Mouse (Mus musculus) embryo, embryonic 11 days (tissue): ENCODE data around the gene Hexim1.

Experiments
- DNase-seq: peaks from one replicate; pipeline ENCODE4 v3.0.0-alpha.2; 2015

The Hexim1 gene

DNA sequence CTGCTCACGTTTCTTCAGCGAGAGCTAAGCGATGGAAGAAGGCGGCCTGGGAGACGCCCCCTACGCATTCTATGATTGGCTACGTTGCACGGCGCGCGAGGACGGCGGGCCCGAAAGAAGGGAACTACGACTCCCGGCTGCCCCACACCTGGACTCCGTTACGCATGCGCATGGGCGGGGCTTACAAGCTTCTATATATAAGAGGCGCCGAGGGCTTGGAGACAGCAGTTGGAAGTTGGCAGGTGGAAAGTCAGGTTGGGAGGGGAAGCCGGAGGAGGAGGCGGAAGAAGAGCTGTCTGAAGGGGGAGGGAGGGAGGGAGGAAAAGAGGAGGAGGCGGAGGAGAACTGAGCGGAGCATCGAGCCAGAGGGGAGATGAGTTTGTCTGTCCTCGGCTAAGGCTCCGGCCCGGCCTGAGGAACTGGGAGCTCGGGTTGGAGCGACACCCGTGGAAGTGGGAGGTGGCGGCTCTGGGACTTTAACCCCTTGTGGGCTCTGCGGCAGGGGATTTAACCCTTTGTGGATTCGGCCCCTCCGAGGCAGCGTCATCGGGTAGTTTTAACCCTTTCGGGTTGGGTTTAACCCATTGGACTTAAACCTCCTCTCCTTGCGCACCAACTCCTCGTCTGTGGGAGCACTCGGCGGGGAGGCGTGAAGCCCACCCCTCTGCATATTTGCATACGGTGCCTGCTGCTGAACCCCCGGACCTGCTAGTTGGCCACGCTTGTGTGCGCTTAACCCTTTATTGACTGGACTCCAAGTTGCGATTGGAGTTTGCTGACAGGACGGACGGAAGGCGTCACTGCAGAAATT lies at the start of gene Hexim1:
Gene Hexim1, plus strand, starts transcription at position 224 of the 811 bp plus-strand sequence.
- DNase-seq = peak; percentile 100

DNA sequence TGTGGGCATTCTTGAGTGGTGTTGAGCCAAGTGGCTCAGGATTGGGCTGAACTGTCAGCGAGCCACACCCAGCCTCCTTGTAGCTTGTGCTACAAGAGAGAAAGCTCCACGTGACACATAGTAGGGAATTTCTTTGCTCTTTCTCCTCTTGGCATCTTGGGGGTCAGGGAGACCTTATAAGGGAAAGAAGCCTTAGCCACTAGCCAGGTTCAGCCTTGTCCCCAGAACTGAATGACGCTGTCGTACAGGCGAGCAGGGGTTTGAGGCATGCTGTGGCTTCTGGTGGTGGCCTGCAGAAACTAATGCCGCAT lies 49.0 kb upstream of the Hexim1 start:
- no peak for DNase-seq

DNA sequence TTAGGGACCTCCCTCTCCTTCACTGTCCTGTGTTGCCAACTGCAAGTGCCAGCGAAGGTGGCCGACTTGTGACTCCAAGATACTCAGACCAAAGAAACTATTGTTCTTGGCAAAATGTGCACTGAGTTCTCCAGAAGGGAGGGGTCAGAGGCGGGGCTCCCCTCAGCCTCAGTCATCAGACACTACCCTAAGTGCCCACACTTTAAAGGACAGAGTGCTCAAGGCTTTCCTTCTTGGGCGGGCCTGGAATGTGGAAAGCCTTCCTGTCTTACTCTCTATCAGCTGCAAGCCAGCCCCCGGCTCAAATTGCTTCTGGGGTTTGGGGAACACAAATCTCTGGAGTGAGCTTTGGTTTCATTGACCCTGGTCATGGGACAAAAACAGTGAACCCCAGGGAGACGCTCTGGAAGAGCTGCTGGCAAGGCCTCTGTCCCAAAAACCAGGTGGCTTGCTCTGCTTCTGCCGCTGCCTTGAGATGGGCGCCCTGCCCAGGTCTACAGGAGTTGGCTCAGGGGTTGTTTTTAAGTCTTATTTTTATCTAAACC lies 48.5 kb upstream of the Hexim1 start:
- DNase-seq = no peak

DNA sequence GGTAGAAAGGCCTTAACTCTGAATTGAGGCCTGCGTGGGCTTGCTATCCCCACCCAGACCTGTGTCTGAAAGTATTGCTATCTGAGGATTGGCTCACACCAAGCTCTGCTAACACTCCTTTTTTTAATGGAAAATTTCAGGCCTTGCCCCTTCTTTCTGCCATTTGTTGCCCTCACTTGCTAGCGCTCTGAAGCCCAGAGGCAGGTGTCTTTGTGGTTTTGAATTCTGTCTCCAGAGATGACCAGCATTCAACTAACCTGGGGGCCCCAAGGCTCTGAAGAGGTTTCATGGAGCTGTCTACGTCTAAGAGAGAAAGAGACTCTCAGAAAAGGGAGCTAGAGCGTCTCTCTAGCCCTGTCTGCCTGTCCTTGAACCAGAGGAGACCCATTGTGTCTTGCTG lies 47.8 kb upstream of the Hexim1 start:
- DNase-seq = no peak

DNA sequence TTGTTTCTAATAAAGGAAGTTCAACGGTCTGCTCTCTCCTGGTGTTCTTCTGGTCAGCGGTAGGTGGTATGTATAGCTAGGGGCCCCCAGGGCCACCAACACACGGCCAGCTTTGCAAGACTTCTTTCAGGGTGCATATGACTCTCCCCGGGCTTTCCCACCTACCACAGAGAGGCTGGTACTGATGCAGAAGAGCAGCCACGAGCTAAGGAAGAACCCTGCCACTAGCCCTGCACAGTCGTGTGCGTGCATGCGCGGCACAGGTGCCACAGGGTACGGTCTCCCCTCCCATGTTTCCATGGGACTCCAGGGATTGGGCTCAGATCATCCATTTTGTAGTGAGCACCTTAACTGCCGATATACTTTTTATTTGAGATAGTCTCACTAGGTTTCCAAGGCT lies 47.1 kb upstream of the Hexim1 start:
- DNase-seq = no peak

DNA sequence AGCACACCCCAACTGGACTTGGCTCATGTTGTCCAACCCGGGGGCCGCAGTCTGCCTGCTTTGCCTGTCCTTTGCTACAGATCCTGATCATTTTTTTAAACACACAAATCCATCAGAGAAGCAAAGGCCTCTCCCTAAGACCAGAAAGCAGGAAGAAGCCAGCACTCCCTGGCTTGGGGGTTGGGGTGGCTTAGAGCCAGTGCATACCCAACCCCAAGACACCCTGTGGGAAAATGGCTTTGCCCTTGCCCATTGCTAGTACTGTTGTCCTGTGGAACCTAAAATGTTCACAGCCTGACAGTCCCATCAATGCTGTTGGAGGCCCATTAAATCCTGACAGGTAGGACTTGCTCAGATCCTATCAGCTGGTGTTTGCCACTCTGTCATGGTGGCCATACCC lies 46.3 kb upstream of the Hexim1 start:
- no peak for DNase-seq

DNA sequence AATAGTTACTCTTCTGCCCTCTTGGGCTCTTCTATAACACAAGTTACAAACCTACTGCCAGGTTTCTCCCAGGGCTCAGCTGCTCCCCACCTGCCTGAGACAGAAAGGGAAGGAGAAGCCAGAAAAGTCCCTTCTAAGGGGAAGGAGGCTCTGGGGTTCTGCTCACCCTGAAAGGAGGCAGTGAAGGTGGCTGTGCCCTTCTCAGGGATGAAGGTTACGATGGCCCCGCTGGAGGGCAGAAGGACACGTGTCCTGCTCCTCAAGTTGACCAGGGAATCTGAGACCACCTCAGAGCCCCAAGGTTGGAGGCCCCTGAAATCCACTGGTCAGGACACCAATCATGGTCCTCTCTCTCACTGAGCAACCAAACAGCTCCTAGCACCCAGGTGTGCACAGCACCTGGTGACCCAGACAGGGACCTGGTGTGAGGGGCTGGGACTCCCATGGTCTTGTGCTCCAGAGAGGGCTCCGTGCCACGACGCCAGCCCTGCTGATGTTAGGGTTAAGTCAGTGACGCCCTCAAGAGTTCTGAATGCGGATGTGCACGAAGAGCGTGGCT lies 45.6 kb upstream of the Hexim1 start:
- DNase-seq = no peak

DNA sequence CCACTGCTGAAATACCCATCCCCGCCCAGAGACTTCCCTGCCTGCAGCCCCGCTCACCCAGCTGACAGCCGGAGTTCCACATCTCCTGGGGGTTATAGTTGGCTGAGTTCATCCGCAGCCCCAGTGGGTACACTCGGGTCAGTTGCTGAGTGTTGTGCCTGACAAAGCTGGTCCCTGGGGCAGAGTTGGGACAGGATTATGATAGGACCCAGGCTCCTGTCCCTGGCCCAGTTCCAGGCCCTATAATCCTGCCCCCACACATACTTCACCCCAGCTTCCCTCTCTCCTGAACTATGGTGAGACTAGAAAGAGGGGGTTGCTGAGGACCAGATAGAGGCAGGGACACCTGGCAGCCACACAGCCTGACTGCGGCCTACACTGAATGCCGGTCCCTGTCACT lies 42.4 kb upstream of the Hexim1 start:
- no peak for DNase-seq

DNA sequence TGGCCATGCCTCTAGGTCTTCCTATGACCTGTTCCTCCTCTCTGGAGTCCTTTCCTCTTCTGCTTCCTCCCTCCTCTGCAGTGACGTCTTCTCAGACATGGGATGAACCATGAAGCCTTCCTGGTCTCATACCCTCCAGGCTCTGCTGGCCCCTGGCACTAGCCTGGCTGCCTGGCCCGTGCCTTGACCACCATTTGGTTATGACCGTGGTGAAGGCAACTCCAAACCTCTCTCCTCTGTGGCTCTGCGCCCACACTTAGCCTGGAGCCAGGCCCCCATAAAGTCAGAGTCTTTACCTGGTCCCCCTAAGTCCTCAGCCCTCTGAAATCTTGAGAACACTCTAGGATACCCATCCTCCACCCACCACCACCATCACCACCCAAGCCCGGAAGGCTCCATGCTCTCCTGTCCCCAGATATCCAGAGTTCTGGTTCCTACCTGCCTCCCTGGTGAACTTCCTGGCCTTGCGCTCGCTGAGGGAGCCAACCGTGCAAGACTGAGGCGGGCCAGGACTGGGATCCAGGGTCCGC lies 41.8 kb upstream of the Hexim1 start:
- DNase-seq = no peak

DNA sequence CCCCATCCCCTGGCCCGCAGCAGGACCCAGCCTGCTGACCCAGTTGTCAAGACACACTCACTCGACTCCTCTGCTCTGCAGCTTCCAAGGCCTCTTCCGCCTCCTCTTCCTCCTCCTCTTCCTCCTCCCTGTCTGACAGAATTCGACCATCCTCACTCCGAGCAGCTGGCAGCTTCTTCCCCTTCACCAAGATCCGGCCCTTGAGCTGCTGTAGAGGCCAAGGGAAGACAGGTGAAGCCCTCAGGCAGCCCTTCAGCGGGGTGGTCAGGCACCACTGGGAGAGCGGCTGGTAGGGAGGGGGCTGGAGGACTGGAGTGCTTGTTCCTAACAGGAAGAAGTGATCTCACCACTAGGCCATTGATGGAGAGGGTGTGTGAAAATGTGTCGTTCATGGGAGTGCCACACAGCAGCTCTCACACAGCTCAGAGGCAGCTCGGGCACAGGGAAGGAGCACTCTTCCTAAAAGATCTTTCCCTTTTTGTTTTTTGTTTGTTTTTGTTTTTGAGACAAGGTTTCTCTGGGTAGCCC lies 41.2 kb upstream of the Hexim1 start:
- DNase-seq = no peak

DNA sequence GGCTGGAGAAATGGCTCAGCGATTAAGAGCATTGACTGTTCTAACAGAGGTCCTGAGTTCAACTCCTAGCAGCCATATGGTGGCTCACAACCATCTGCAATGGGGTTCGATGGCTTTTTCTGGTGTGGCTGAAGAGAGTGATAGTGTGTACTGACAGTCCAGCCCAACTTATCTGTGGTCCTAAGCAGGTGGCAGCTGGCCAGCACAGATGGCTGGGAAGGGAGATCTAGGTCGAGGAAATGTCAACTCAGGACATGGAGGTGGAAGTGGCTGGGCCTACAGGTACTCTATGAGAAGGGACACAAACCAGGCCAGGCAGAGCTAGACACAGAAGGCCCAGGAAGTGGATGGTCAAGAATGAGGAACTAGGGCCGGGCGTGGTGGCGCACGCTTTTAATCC lies 40.0 kb upstream of the Hexim1 start:
- DNase-seq = no peak

DNA sequence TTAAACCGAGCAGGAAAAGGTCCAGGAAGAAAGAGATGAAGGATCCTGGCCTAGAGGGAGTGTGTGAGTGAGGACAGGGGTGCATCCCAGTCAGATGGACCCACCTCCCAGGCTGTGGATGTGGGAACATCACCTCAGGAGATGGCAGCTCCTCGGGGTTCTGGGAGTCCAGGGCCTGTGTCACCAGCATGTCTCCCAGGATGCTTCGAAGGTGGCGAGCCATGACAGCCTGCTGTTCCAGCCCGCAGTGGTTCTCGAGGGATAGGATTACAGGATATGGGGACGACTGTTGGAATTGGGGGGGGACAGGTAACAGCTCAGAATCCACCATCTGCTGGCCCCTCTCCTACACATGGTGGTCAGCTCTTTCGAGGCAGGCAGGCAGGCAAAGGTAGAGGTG lies 39.5 kb upstream of the Hexim1 start:
- no peak for DNase-seq

DNA sequence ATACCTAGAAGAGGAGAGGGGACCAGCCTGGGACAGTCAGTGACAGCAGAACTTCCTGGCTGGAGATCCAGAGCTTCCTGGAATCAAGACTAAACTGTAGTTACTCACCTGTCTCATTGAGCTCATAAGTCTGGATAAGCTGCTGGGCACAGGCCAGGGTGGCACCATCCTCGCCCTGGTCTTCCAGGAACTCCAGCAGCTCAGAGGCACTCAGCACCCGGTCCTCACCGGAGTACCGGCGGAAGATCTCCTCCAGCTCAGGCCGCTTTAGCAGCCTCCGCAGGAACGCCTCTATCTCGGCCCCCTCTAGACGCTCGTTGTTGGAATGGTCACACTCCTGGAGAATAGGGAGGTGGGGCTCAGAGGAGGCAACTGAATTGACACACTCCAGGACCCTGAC lies 37.9 kb upstream of the Hexim1 start:
- DNase-seq = no peak

DNA sequence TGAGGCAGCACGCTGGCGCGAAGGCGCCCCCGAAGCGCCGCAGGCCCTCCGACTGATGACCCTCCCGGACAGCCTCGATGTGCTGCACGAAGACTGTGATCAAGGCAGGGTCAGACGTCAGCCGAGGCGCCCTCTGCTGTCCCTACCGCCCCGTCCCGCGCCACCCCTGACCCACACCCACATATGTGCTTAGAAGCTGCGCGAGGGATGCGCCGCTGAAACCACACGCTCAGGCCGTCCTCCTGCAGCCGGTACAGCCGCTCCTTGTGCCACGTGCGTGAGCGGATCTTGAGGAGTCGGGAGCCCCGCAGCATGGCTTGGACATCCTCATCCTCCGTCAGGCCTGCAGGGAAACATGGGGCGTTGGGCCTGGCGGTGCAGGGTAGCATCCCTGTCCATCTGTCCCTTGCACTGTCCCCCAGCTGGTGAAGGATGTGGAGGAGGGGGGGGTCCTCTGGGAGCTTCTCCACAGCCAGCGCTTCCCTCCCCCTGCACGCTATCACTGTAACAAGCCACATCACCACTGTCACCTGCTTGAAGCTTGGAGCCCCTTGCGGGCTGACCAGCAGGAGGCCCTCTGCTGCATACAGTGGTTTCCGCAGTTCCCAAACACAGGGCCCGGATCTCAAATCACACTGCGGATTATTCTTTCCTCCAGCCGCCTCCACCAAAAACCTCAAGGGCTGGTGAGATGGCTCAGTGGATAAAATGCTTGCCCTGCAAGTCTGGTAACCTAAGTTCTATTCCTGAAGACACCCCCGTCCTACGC lies 35.5 kb upstream of the Hexim1 start:
- peak; percentile 64 for DNase-seq

DNA sequence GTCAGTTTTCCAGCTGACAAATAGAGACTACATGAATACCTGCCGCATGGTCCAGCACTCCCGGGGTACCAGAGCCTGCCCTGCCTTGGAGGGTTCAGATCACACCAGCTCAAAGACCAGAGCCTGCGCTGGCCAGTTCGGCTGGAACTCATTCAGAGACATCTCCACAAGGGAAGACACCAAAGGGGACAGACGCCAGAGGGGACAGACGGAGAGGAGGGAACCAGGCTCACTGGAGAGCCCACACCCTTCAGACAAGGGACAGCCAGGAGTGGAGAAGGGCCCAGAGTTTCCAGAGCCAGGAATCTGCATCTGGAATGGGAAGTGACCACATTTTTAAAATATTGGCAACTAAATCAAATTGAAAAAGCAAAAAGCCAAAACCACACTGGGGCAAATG lies 34.4 kb upstream of the Hexim1 start:
- DNase-seq = no peak

DNA sequence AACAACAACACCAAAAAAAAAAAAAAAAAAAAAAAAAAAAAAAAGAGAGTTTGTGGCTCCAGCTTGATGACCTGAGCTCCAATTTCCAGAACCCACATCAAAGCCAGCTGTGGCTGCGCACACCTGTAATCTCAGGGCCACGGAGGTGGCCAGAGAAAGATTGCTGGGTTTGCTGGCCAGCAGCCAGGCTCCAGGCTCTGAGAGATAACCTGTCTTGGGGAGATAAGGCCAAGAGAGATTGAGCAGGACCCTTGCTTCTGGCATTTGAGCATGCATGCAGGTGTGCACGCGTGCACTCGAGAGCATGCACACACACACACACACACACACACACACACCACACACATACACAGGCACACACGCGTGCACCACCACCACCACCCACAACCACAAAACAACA lies 22.7 kb upstream of the Hexim1 start:
- DNase-seq = no peak

DNA sequence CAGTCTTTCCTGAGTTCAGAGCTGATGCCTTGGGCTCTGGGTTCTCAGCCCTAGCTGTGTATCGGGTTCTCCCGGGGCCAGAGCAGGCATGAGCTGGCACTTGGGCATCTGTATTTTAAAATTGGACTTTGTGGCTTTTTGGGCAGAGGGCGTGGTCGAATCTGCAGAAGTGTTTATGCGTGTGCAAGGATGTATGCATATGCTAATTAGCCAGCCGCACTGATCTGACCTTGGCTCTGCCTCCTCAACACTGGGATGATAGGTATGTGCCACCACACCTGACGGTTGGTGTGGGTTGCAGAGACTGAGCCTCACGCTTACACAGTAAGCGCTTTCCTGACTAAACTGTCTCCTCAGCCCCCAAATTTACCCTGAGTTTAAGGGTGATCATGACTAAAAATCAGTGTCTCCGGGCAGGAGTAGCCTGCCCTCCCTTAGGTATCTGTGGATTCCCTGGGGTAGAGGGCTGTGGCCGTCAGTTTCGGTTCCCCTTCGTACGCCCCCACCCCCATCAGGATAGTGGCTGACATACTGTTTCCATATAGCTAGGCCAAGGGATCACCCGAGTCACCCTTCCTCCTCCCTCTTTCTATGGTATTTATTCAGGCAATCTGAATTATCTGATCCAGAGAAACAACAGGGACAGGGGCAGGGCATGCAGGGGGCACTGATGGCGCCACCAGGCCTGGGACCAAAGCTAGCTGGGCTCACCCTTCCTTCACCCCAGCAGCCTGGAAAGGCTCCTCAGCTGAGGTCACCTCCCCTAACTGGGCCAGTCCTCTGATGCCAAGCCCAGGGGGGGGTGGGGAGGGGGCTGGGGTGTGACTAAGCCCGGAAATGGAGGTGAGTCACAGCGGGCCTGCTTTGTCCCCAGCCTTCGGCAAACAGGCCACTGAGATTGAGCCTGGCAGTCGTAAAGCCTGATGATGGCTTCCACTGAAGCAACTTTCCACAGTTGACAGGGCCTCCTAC lies 21.9 kb upstream of the Hexim1 start:
- no peak for DNase-seq

DNA sequence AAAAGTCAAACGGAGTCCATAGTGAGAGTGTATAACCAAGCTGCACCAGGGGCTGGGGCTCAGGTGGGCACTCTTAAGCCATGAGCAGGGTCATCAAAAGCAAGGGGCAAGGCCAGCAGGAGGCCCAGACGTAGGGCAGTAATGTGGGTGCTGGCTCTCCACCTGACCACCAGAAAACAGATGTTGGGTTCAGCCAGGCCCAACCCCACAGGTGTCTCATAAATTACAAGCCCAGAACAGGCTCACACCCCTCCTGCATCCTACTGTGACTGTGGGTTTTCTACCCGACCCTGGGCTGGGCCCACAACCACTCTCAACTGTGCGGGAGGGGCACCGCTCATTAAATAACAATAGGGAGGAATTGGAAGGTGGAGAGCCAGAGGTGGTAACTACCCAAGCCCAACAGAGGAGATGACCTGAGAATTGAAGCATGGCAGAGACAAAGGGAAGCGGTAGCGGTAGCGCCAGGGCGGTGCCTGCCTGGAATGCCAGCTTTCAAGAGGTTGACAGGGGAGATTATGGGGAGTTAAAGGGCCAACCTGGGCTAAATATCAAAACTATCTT lies 20.8 kb upstream of the Hexim1 start:
- no peak for DNase-seq

DNA sequence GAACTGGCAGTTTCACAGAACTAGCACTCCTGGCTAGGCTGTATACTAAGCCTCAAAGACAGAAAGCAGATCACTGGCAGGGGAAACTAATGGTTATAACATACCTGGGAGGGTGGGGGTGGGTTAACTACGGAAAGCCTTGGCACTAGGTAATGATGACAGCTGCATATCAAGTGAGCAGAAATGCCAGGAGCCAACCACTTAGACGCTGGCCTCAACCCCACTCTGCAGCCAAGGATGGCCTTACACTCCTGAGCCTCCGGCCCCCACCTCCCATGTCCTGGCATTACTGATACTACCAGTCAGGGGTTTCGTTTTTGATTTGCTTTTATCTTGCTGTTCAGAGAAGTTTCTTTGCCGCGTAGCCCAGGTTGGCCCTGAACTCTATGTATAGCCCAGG lies 20.2 kb upstream of the Hexim1 start:
- DNase-seq = no peak

DNA sequence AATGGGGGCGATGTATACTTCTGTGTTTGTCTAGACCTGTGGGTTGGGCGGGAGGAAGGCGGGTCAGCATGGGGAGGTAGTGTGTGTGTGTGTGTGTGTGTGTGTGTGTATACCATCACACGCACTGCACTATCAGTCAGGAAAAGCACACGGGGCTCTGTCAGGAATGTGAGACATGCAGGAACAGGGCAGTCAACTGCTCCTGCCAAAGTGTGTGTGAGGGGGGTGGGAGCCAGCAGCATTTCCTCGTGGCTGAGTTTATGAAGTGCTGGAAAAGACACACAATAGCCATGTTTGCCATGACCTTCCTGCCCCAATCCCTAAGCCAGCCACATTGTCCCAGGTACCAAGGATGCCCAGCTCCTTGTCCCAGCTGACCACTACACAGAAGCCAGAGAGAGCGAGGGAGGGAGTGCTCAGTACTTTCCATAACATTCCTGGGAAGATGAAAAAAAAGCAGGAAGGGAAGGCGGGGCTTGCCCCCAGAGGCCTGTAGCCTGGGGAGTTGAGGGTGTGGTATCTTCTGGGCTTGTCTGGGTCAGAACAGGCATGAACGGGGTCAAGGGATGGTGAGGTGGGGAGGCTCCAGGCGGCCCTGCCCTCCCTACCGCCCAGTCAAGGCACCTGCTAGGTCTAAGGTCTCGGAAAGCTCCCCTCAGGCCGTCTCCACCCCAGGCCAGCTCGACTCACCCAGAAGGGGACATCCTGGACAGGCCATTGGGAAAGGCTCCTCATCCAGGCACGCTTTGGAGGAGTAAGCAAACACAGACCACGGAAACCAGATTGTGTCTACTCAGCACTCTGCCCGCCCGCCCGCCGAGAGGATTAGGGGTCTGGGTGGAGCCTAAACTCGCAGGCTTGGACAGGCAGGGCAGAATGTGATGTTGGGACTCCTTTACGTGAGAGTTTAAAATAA lies 18.8 kb upstream of the Hexim1 start:
- DNase-seq = peak; percentile 39
